Mouse (Mus musculus) left cerebral cortex, postnatal 25 days (tissue): Measurements from ENCODE around the gene St3gal2. TPM values are rescaled to one million over a fixed set of nuclear protein-coding genes. Genes with fewer than 3 reads are reported as not detected.
"Not testable (repeated sequence)": the region's sequence is repeated elsewhere in the genome, so short reads cannot be mapped to it uniquely, and the experiment has no call there.

Experiments
- DNase-seq, 2 experiments: peaks; one replicate each; pipeline ENCODE4 v3.0.0; 2022; ENCODE audit warnings: low spot score in 2 of 2, mixed read lengths in 1 of 2
- intact Hi-C: fragments of 180-260 bp; cut with DNase I; formaldehyde crosslinking; loops from one replicate; pipeline ENCODE4 v1.15.1; 2025
- microRNA-seq, 2 experiments: library from miRNA; unstranded; fragments of <30 nt; microRNA quantifications; one replicate each; pipeline ENCODE4 v1.2.0; 2022
- total RNA-seq, 2 experiments: library from RNA; stranded (reverse); gene quantifications; 2 replicates each; pipeline ENCODE4 v1.2.3; 2021

The St3gal2 gene
- total RNA-seq, 2 experiments from 2014 or later = 86.2 to 88.7 TPM

- peak; percentile 93 to 97 for DNase-seq
- intact Hi-C loops = loop anchor here (5.0 kb wide), 1 partner anchor 53 kb away; the partner anchor contains the start of gene St3gal2
These were observed 50.4 kb downstream of the St3gal2 start for GRCm38 (mm10) chr8:110969910-110970770.

- intact Hi-C loops = not testable (repeated sequence)
These were observed 56.8 kb downstream of the St3gal2 start for GRCm38 (mm10) chr8:110976532-110976931.

GRCm38 (mm10) chr8:110977987-110978386 is 58.3 kb downstream of the St3gal2 start:
- intact Hi-C loops, DNase-seq: not testable (repeated sequence)

More at GRCm38 (mm10) chr8:110976532-110976931, 56.8 kb downstream of the St3gal2 start:
- DNase-seq = not testable (repeated sequence)

GRCm38 (mm10) chr8:110981304-110981703 is 61.6 kb downstream of the St3gal2 start:
- DNase-seq = no peak
- intact Hi-C loops = loop anchor here (5.0 kb wide), 1 partner anchor 124 kb away; no protein-coding TSS in a partner anchor

- DNase-seq = no peak
- intact Hi-C loops = no loop called here
These were observed 68.4 kb downstream of the St3gal2 start for GRCm38 (mm10) chr8:110987805-110988744.

- intact Hi-C loops = no loop called here
- no peak for DNase-seq
These were observed 70.3 kb downstream of the St3gal2 start for GRCm38 (mm10) chr8:110990017-110990416.

- intact Hi-C loops = loop anchor here (1.0 to 5.0 kb wide), 3 partner anchors 30 to 151 kb away; partner anchors contain the start of genes Clec18a, Cog4, Pdpr and Sf3b3
- DNase-seq = no peak
These were observed 77.1 kb downstream of the St3gal2 start for GRCm38 (mm10) chr8:110996641-110997430.

GRCm38 (mm10) chr8:110997547-110998531 is 78.1 kb downstream of the St3gal2 start, which contains the start of gene Ddx19a:
Gene Ddx19a, minus strand, starts transcription at chr8:110997800.
- intact Hi-C loops = loop anchor here (1.0 to 5.0 kb wide), 3 partner anchors 29 to 152 kb away; partner anchors contain the start of genes Clec18a, Cog4, Pdpr and Sf3b3

GRCm38 (mm10) chr8:111010230-111010991 is 90.7 kb downstream of the St3gal2 start:
- intact Hi-C loops, DNase-seq: not testable (repeated sequence)

More at GRCm38 (mm10) chr8:110997547-110998531, 78.1 kb downstream of the St3gal2 start, which contains the start of gene Ddx19a:
- peak; percentile 92 to 95 for DNase-seq

Small RNA genes lying within 50 kb of the gene (microRNA-seq; reads per million reads assigned to microRNA genes)
- gene Mir3473d = 0.34 to 0.50 reads per million in 2 experiments

Other genes with a start within 250 kb of the St3gal2 start
- gene Mtss1l, start 198.4 kb upstream of the St3gal2 start, total RNA-seq = 100 to 1,000 TPM; 195 to 204 TPM
- gene Il34, start 114.0 kb upstream of the St3gal2 start, total RNA-seq = 100 to 1,000 TPM; 110 to 121 TPM
- gene Cog4, start 73.3 kb upstream of the St3gal2 start, total RNA-seq = 10 to 100 TPM; 55.8 to 56.3 TPM
- 10 to 100 TPM; 61.5 to 61.7 TPM for gene Sf3b3, start 73.1 kb upstream of the St3gal2 start, total RNA-seq
- 10 to 100 TPM; 15.9 to 19.0 TPM for gene Fuk, start 17.4 kb upstream of the St3gal2 start, total RNA-seq
- 10 to 100 TPM; 30.9 to 31.1 TPM for gene Ddx19a, start 77.9 kb downstream of the St3gal2 start, total RNA-seq
- gene Ddx19b, start 111.8 kb downstream of the St3gal2 start, total RNA-seq = 10 to 100 TPM; 24.4 to 27.4 TPM
- gene Aars, start 113.2 kb downstream of the St3gal2 start, total RNA-seq = 10 to 100 TPM; 94.3 to 95.5 TPM
- gene Exosc6, start 136.4 kb downstream of the St3gal2 start, total RNA-seq = not detected
- gene Clec18a, start 172.5 kb downstream of the St3gal2 start, total RNA-seq = 1 to 10 TPM; 2.7 TPM
- gene Pdpr, start 174.7 kb downstream of the St3gal2 start, total RNA-seq = 10 to 100 TPM; 26.9 to 27.5 TPM